In the genomic region with DNA sequence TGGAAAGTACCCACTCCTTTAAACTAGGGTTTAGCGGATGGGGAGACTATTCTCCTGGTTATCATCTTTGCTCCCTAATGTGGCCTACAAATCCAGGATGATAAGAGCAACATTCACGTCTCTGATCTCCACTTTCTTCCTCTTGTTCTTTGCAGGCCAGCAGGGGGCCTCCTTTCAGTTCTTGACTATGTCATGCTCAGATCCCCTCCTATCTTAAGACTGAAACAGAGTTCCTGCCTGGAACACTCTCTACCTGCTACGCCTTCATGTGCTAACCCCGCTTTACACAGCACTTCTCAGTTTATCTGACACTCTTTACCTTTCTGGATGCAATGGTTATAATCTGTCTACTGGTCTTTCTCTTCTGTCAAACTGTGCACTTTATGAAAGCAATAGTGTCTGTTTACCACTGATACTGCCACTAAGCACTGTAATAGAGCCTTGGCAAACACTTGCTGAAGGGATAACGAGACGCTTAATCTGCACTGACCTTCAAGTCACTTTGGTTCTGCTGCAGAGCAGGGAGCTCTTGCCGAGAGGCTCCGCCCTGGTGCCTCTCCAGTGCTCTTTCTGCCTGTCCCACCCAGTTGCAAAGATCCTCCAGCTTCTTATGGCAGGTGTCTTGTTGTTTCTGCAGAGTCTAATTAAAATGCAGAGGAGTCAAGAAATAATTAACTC, we compare ENCODE assay signal across 12 mouse cellular contexts.
DNase-seq lines count a peak whose midpoint lies in the region; ATAC-seq and TF ChIP-seq lines count a peak whose summit lies in the region.
"Had no signal": no experiment of that assay in that cellular context is flagged by ENCODE, and none has a peak within 500 bp of the region (broad histone marks: within the 10 kb centered on the region; RNA-seq: fewer than 3 reads in every experiment).

No protein-coding gene starts in this region.

- no peak overlapping the region for H3K27ac ChIP-seq in forebrain, embryonic 14.5 days (ENCODE audit: low read depth, low read length)
- H3K27ac ChIP-seq in forebrain, embryonic 16.5 days (ENCODE audit: low read length), result no peak overlapping the region
- H3K27ac ChIP-seq in midbrain, postnatal 0 days (ENCODE audit: low read depth, low read length), result no peak overlapping the region
- H3K27ac ChIP-seq in midbrain, embryonic 16.5 days (ENCODE audit: low read length), result no peak overlapping the region
- peak overlapping the region; percentile 85 for H3K27ac ChIP-seq in heart, embryonic 15.5 days
- no peak overlapping the region for H3K27ac ChIP-seq in forebrain, embryonic 12.5 days
- H3K27ac ChIP-seq: embryonic facial prominence, embryonic 12.5 days; hindbrain, embryonic 15.5 days had no signal

- H3K4me3 ChIP-seq in forebrain, embryonic 14.5 days (ENCODE audit: low read depth, low read length), result no peak overlapping the region
- no peak overlapping the region for H3K4me3 ChIP-seq in forebrain, embryonic 16.5 days (replicated peaks; ENCODE audit: low read length)
- H3K4me3 ChIP-seq in midbrain, postnatal 0 days (ENCODE audit: low read depth, low read length), result no peak overlapping the region
- no peak overlapping the region for H3K4me3 ChIP-seq in midbrain, embryonic 16.5 days (ENCODE audit: low read depth, low read length)
- no peak overlapping the region for H3K4me3 ChIP-seq in heart, embryonic 15.5 days
- H3K4me3 ChIP-seq in forebrain, embryonic 12.5 days (replicated peaks), result no peak overlapping the region
- H3K4me3 ChIP-seq: embryonic facial prominence, embryonic 12.5 days; hindbrain, embryonic 15.5 days had no signal

- H3K4me2 ChIP-seq in forebrain, embryonic 14.5 days (ENCODE audit: low read length), result no peak overlapping the region
- H3K4me2 ChIP-seq in forebrain, embryonic 16.5 days (ENCODE audit: low read length), result no peak overlapping the region
- H3K4me2 ChIP-seq in midbrain, postnatal 0 days (ENCODE audit: low read depth, low read length, poor library complexity, severe bottlenecking), result no peak overlapping the region
- no peak overlapping the region for H3K4me2 ChIP-seq in midbrain, embryonic 16.5 days (ENCODE audit: low read length)
- no peak overlapping the region for H3K4me2 ChIP-seq in heart, embryonic 15.5 days
- no peak overlapping the region for H3K4me2 ChIP-seq in forebrain, embryonic 12.5 days
- H3K4me2 ChIP-seq: embryonic facial prominence, embryonic 12.5 days; hindbrain, embryonic 15.5 days had no signal

- no peaks in the 10 kb centered on the region for H3K4me1 ChIP-seq in forebrain, embryonic 14.5 days (ENCODE audit: control insufficient read depth, insufficient read depth, low read length)
- no peaks in the 10 kb centered on the region for H3K4me1 ChIP-seq in forebrain, embryonic 16.5 days (replicated peaks; ENCODE audit: control insufficient read depth, insufficient read depth, low read length)
- no peaks in the 10 kb centered on the region for H3K4me1 ChIP-seq in midbrain, postnatal 0 days (ENCODE audit: insufficient read depth, low read length)
- H3K4me1 ChIP-seq in midbrain, embryonic 16.5 days (ENCODE audit: control insufficient read depth, insufficient read depth, low read length), result no peaks in the 10 kb centered on the region
- H3K4me1 ChIP-seq in heart, embryonic 15.5 days (replicated peaks), result peaks cover 23% of the 10 kb centered on the region
- H3K4me1 ChIP-seq in forebrain, embryonic 12.5 days, result no peaks in the 10 kb centered on the region
- H3K4me1 ChIP-seq: embryonic facial prominence, embryonic 12.5 days; hindbrain, embryonic 15.5 days had no signal

- no peak for ATAC-seq in forebrain, embryonic 14.5 days
- no peak for ATAC-seq in forebrain, embryonic 16.5 days
- ATAC-seq in midbrain, postnatal 0 days (ENCODE audit: low FRiP score), result no peak
- ATAC-seq in midbrain, embryonic 16.5 days, result no peak
- ATAC-seq in heart, embryonic 15.5 days (replicated peaks; ENCODE audit: insufficient number of reproducible peaks, insufficient read depth, low FRiP score, low read depth), result peak; percentile 73; the same call in 1 of the 2 replicates
- ATAC-seq in forebrain, embryonic 12.5 days (ENCODE audit: low FRiP score), result no peak

- peak; percentile 19 for DNase-seq in forebrain, embryonic 14.5 days (ENCODE audit: low spot score)
- no peak for DNase-seq in midbrain, postnatal 0 days (ENCODE audit: low spot score)
- DNase-seq in splenic B cell, adult 2 months (ENCODE audit: low read depth, low spot score), result peak; percentile 14
- DNase-seq in cerebellum, adult 11-12 months, result no peak
- DNase-seq: lung, adult 2 months had no signal

- H3K27me3 ChIP-seq in forebrain, embryonic 14.5 days (replicated peaks; ENCODE audit: control insufficient read depth, insufficient read depth, low read length), result no peaks in the 10 kb centered on the region
- H3K27me3 ChIP-seq in forebrain, embryonic 16.5 days (replicated peaks; ENCODE audit: control insufficient read depth, insufficient read depth, low read length), result no peaks in the 10 kb centered on the region
- no peaks in the 10 kb centered on the region for H3K27me3 ChIP-seq in midbrain, postnatal 0 days (ENCODE audit: insufficient read depth, low read length)
- no peaks in the 10 kb centered on the region for H3K27me3 ChIP-seq in midbrain, embryonic 16.5 days (ENCODE audit: control insufficient read depth, insufficient read depth, low read depth, low read length)
- no peaks in the 10 kb centered on the region for H3K27me3 ChIP-seq in heart, embryonic 15.5 days
- H3K27me3 ChIP-seq in splenic B cell, adult 2 months (ENCODE audit: control insufficient read depth, insufficient read depth, low read length, poor library complexity, severe bottlenecking), result no peaks in the 10 kb centered on the region
- H3K27me3 ChIP-seq in forebrain, embryonic 12.5 days, result no peaks in the 10 kb centered on the region
- H3K27me3 ChIP-seq: embryonic facial prominence, embryonic 12.5 days; hindbrain, embryonic 15.5 days had no signal

- no peaks in the 10 kb centered on the region for H3K9me3 ChIP-seq in forebrain, embryonic 14.5 days (replicated peaks; ENCODE audit: control insufficient read depth, low read length)
- no peaks in the 10 kb centered on the region for H3K9me3 ChIP-seq in forebrain, embryonic 16.5 days (ENCODE audit: control insufficient read depth, low read length)
- H3K9me3 ChIP-seq in midbrain, postnatal 0 days (ENCODE audit: low read length), result no peaks in the 10 kb centered on the region
- no peaks in the 10 kb centered on the region for H3K9me3 ChIP-seq in midbrain, embryonic 16.5 days (replicated peaks; ENCODE audit: control insufficient read depth, low read length, poor library complexity, severe bottlenecking)
- H3K9me3 ChIP-seq in heart, embryonic 15.5 days (replicated peaks), result no peaks in the 10 kb centered on the region
- no peaks in the 10 kb centered on the region for H3K9me3 ChIP-seq in forebrain, embryonic 12.5 days
- H3K9me3 ChIP-seq: embryonic facial prominence, embryonic 12.5 days; G1E; hindbrain, embryonic 15.5 days had no signal

- peak; percentile 58 for TF ChIP-seq CTCF in midbrain, postnatal 0 days (IDR thresholded peaks at IDR 0.05)

- peaks cover 94% of the 10 kb centered on the region for H3K36me3 ChIP-seq in forebrain, embryonic 14.5 days (ENCODE audit: control insufficient read depth, insufficient read depth, low read length)
- H3K36me3 ChIP-seq in forebrain, embryonic 16.5 days (ENCODE audit: control insufficient read depth, insufficient read depth), result peaks cover 44% of the 10 kb centered on the region
- H3K36me3 ChIP-seq in midbrain, postnatal 0 days (ENCODE audit: insufficient read depth, low read length), result peaks cover 72% of the 10 kb centered on the region
- H3K36me3 ChIP-seq in midbrain, embryonic 16.5 days (ENCODE audit: control insufficient read depth, insufficient read depth, low read length), result peaks cover 59% of the 10 kb centered on the region
- H3K36me3 ChIP-seq in heart, embryonic 15.5 days, result peaks cover 86% of the 10 kb centered on the region
- peaks cover 33% of the 10 kb centered on the region for H3K36me3 ChIP-seq in splenic B cell, adult 2 months (ENCODE audit: control insufficient read depth, insufficient read depth, low read length, poor library complexity, severe bottlenecking)
- H3K36me3 ChIP-seq in forebrain, embryonic 12.5 days (replicated peaks), result peaks cover 89% of the 10 kb centered on the region

- H3K9ac ChIP-seq in forebrain, embryonic 14.5 days (ENCODE audit: low read length), result no peak overlapping the region
- no peak overlapping the region for H3K9ac ChIP-seq in forebrain, embryonic 16.5 days (replicated peaks; ENCODE audit: low read depth, low read length)
- no peak overlapping the region; the same call in 1 of the 2 replicates for H3K9ac ChIP-seq in midbrain, postnatal 0 days (replicated peaks; ENCODE audit: low read length, poor library complexity, severe bottlenecking)
- no peak overlapping the region for H3K9ac ChIP-seq in midbrain, embryonic 16.5 days (ENCODE audit: low read depth, low read length)
- no peak overlapping the region for H3K9ac ChIP-seq in heart, embryonic 15.5 days
- H3K9ac ChIP-seq in forebrain, embryonic 12.5 days, result no peak overlapping the region
- H3K9ac ChIP-seq: embryonic facial prominence, embryonic 12.5 days; hindbrain, embryonic 15.5 days had no signal

- WGBS in forebrain, embryonic 14.5 days, result 70% methylated on average over 8 of the region's 8 CpGs
- WGBS in forebrain, embryonic 16.5 days, result 66% methylated on average over 8 of the region's 8 CpGs
- WGBS in midbrain, postnatal 0 days, result 79% methylated on average over 8 of the region's 8 CpGs
- WGBS in midbrain, embryonic 16.5 days, result 79% methylated on average over 8 of the region's 8 CpGs
- WGBS in heart, embryonic 15.5 days, result 44% methylated on average over 8 of the region's 8 CpGs
- WGBS in forebrain, embryonic 12.5 days, result 75% methylated on average over 8 of the region's 8 CpGs

Comparison
In these comparisons a context has a peak if more than half of its experiments do, and no peak if none do; other contexts are left out.
1. DNase-seq: peak in forebrain, embryonic 14.5 days (single experiment) and splenic B cell, adult 2 months (single experiment); none in midbrain, postnatal 0 days (single experiment) and cerebellum, adult 11-12 months (single experiment).